Mouse (Mus musculus): Measurements from ENCODE around the gene Gm17359.

- no peak for TF ChIP-seq CTCF (IDR thresholded peaks at IDR 0.05; ENCODE audit: control insufficient read depth, insufficient read depth, insufficient replicate concordance, low read depth, low read length)
- no peak for TF ChIP-seq POLR2A (IDR thresholded peaks at IDR 0.05; ENCODE audit: control insufficient read depth, low read depth, low read length)
Observed at GRCm38 (mm10) chr3:79378086-79378485, 41.6 kb downstream of the Gm17359 start.

Measured in testis, adult 2 months (tissue).